Mouse (Mus musculus) heart, embryonic 10.5 days (tissue): ENCODE measurements around the gene Trpm6. TPM values are rescaled to one million over a fixed set of nuclear protein-coding genes. Genes with fewer than 3 reads are reported as not detected.

Source experiments
- DNase-seq: peaks from one replicate; pipeline ENCODE4 v3.0.0-alpha.2; 2017; ENCODE audit warnings: low spot score
- H3K27ac ChIP-seq: fragments of 300-500 bp; sonication (generic); 2 replicates; pipeline ENCODE4 v1.5.1; 2016; ENCODE audit warnings: mild to moderate bottlenecking
- H3K27me3 ChIP-seq: fragments of 300-500 bp; sonication (generic); 2 replicates; pipeline ENCODE4 v1.6.1; 2016; ENCODE audit warnings: mild to moderate bottlenecking; ENCODE audit not compliant: poor library complexity, insufficient read depth, severe bottlenecking
- H3K36me3 ChIP-seq: fragments of 300-500 bp; sonication (generic); 2 replicates; pipeline ENCODE4 v1.6.1; 2016; ENCODE audit warnings: mild to moderate bottlenecking, moderate library complexity
- H3K4me1 ChIP-seq: fragments of 300-500 bp; sonication (generic); 2 replicates; pipeline ENCODE4 v1.6.1; 2016; ENCODE audit warnings: mild to moderate bottlenecking
- H3K4me3 ChIP-seq: fragments of 300-500 bp; sonication (generic); 2 replicates; pipeline ENCODE4 v1.5.1; 2016; ENCODE audit warnings: mild to moderate bottlenecking, moderate library complexity
- H3K9me3 ChIP-seq: fragments of 300-500 bp; sonication (generic); 2 replicates; pipeline ENCODE4 v1.6.1; 2016; ENCODE audit warnings: mild to moderate bottlenecking, moderate library complexity
- WGBS: fragments of 180-500 bp; shearing (Covaris S2); methylation state at CpG from one replicate; pipeline ENCODE4 v1.1.7; 2016; 5-methylcytosine and 5-hydroxymethylcytosine counted together
- polyA plus RNA-seq: library from polyadenylated mRNA; unstranded; fragments of >200 nt; fragmentation: Nextera tagmentation; extraction: Ambion mirVana; gene quantifications from 2 replicates; pipeline ENCODE4 v1.2.1, GENCODE M21; 2016

The Trpm6 gene
- polyA plus RNA-seq, 1 experiment from 2014 or later, result 0.11 TPM

DNA sequence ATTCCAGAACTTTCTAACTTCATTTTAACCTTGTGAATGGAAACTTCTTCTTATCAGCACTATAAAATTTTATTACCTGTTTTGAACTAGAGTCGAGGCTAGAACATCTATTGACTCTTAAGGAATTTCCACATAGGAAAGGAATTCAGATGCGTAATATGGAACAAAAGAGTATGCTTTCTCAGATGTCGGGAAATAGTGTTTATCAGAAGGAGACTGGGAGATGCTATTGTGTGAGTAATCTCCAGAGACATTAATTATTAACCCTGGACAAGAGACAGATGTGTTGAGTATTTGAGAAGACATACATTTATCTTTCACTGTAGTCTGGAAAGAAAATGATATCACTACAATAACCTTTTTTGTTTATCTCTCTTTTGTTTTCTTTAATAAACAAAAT, 61.5 kb downstream of the Trpm6 start:
- no peaks in the 10 kb centered on the region for H3K4me1 ChIP-seq
- no peak overlapping the region for H3K4me3 ChIP-seq
- WGBS, result 85% methylated on average over 3 of the region's 3 CpGs
- H3K36me3 ChIP-seq, result no peaks in the 10 kb centered on the region
- no peak overlapping the region for H3K27ac ChIP-seq
- no peak for DNase-seq
- H3K27me3 ChIP-seq, result no peaks in the 10 kb centered on the region
- H3K9me3 ChIP-seq, result no peaks in the 10 kb centered on the region

DNA sequence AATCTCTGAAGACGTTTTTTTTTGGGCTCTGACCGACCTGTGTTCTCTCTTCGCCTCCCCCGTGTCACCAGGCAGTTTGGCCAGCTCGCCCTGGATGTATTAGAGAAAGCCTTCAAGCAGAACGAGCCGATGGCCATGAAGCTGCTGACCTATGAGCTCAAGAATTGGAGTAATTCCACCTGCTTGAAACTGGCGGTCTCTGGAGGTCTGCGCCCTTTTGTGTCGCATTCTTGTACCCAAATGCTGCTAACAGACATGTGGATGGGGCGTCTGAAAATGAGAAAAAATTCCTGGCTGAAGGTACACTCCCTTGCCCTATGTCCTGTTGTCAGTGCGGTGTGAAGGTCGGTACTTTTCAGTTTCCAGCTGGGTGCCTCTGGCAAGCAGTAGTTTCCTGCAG, 65.4 kb downstream of the Trpm6 start:
- 71% methylated on average over 13 of the region's 13 CpGs for WGBS
- H3K4me3 ChIP-seq, result no peak overlapping the region
- no peaks in the 10 kb centered on the region for H3K36me3 ChIP-seq
- H3K27me3 ChIP-seq, result no peaks in the 10 kb centered on the region
- no peak overlapping the region for H3K27ac ChIP-seq
- no peak for DNase-seq
- no peaks in the 10 kb centered on the region for H3K9me3 ChIP-seq
- no peaks in the 10 kb centered on the region for H3K4me1 ChIP-seq

DNA sequence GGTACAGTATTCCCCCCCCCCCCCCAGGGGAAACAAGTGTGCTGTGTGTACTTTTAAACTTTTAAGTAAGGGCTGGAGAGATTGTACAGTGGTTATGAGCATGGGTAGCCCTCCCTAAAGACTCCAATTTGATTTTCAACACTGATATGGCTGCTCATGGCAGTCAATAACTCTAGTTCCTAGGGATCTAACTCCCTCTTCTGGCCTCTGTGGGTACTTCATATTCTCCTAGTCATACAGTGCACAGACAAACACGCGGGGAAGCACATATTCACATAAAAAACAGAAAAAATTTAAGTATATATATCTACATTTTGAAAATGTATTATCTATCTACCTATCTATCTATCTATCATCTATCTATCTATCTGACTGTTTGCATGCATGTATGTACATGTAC, 67.6 kb downstream of the Trpm6 start:
- H3K4me1 ChIP-seq, result no peaks in the 10 kb centered on the region
- no peak overlapping the region for H3K4me3 ChIP-seq
- H3K36me3 ChIP-seq, result no peaks in the 10 kb centered on the region
- no peak overlapping the region for H3K27ac ChIP-seq
- 70% methylated on average over 2 of the region's 2 CpGs for WGBS
- no peak for DNase-seq
- no peaks in the 10 kb centered on the region for H3K27me3 ChIP-seq
- no peaks in the 10 kb centered on the region for H3K9me3 ChIP-seq

DNA sequence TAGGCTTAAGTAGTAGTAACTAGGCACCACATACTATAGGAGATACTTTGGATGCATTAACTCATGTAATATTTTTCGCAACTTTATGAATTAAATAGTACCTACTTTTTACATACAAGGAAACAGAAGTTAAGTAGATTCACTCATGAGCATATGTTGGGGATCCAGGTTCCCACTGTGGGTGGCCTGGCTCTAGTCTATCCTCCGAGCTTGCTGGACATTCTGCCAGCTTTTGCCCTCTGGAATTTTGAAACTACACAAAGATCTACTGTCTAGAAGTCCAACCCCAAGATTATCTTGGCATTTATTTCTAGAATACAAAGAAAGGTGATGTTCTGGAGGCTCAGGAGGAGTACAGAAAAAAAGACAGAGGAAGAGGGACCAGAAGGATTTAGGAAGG, 78.8 kb downstream of the Trpm6 start:
- Histone ChIP-seq H3K4me3 (no peak overlapping the region), H3K27me3 (no peaks in the 10 kb centered on the region), H3K9me3 (no peaks in the 10 kb centered on the region), H3K4me1 (no peaks in the 10 kb centered on the region), H3K36me3 (no peaks in the 10 kb centered on the region), H3K27ac (no peak overlapping the region)
- 66% methylated on average over 2 of the region's 2 CpGs for WGBS
- DNase-seq, result no peak

DNA sequence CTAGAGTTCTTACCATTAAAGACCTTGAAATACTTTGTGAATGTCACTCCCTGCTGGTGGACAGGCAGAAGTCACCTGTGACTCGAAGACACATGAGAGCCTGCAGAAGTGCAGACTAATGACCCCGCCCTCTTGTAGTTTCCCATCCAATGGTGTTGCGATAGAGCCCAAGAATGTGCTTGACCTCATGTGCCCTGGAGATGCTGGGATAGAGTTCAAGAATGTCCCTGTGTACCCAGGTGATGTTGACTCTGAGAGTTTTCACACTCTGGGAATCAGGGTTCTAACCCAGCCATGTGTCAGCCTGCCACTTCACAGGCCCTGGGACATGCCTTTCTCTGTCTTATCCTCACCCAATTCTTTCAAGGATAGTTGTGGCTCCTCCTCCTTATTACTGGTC, 81.4 kb downstream of the Trpm6 start:
- no peaks in the 10 kb centered on the region for H3K4me1 ChIP-seq
- H3K9me3 ChIP-seq, result no peaks in the 10 kb centered on the region
- no peaks in the 10 kb centered on the region for H3K27me3 ChIP-seq
- no peak overlapping the region for H3K27ac ChIP-seq
- DNase-seq, result no peak
- H3K36me3 ChIP-seq, result no peaks in the 10 kb centered on the region
- WGBS, result 77% methylated on average over 3 of the region's 3 CpGs
- H3K4me3 ChIP-seq, result no peak overlapping the region

DNA sequence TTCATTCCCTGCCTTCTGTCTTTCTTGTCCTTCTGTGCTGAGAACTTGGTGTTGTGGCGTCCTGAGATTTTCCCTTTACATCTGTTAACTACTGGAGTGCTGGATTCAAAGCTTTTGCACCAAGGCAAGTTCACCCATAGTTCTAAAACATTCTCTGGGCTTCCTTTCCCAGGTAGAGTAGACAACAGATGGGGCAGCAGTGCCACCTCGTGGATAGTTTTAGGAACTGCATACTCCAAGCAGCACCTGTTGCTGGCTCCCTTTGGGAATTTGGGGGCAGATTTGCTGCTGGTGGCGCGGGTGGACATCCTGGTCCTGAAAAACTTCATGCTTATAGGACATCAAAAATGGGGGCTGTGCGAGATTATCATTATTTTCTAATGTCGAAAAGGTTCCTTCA, 85.2 kb downstream of the Trpm6 start:
- Histone ChIP-seq H3K27me3 (no peaks in the 10 kb centered on the region), H3K4me1 (no peaks in the 10 kb centered on the region), H3K4me3 (no peak overlapping the region), H3K9me3 (no peaks in the 10 kb centered on the region), H3K27ac (no peak overlapping the region), H3K36me3 (no peaks in the 10 kb centered on the region)
- DNase-seq, result peak; percentile 83
- WGBS, result 9% methylated on average over 6 of the region's 6 CpGs

DNA sequence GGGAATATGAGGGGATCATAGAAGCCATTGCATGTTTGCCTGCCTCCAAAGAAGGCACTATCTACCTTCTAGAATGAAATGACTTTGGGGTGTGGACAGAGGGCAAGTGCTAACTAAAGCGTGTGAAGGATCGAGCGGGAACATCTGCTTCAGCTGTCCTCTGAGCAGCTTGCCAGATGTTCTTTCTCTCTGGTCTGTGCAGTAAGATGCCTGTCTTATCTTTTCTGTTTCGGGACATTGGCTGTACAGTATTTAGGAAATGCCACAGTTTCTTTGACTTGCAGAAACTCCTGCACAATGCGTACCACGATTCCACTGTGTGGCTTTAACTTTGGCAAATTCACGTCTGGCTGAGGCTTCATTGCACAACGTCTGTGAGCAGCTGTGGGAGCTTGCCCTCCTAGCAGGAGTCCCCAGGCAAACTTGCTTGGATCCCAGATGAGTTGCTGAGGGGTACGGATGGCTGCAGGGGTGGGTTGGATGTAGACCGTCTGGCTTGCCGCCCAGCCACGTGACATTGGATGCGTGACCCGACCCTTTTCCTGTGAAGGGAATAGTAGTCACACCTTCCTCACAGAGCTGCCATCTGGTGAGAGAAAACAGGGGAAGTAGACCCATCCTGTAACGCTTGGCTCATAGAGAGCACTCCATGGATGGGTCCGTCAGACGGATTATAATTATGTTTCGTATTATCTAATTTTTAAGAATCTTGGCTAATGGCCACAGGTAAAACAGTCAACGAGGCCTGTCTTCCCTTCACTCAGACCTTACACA, 92.2 kb downstream of the Trpm6 start:
- H3K9me3 ChIP-seq, result no peaks in the 10 kb centered on the region
- no peak for DNase-seq
- H3K4me1 ChIP-seq, result no peaks in the 10 kb centered on the region
- no peak overlapping the region for H3K4me3 ChIP-seq
- no peak overlapping the region for H3K27ac ChIP-seq
- no peaks in the 10 kb centered on the region for H3K36me3 ChIP-seq
- H3K27me3 ChIP-seq, result no peaks in the 10 kb centered on the region
- WGBS, result 78% methylated on average over 19 of the region's 19 CpGs

DNA sequence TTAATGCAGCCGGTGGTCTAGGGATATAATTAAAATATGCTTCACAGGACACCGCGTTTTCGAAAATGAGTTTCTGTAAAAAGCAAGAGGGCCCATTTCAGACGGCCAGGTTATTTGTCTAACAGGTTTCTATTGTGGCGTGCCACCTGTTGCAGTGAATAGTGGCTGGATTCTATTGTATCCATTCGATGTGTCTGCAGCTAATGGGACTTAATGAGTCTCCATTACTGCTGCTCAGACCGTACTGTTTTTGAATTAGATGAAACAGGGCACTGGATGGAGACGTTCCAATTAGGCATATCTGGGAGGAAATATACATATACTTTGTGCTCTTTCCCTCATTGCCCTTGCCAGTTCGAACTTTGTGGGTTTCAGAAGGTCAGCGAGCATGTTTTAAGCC, 92.8 kb downstream of the Trpm6 start:
- H3K27me3 ChIP-seq, result no peaks in the 10 kb centered on the region
- H3K27ac ChIP-seq, result no peak overlapping the region
- WGBS, result 90% methylated on average over 11 of the region's 11 CpGs
- no peaks in the 10 kb centered on the region for H3K4me1 ChIP-seq
- no peaks in the 10 kb centered on the region for H3K9me3 ChIP-seq
- H3K36me3 ChIP-seq, result no peaks in the 10 kb centered on the region
- no peak for DNase-seq
- no peak overlapping the region for H3K4me3 ChIP-seq

DNA sequence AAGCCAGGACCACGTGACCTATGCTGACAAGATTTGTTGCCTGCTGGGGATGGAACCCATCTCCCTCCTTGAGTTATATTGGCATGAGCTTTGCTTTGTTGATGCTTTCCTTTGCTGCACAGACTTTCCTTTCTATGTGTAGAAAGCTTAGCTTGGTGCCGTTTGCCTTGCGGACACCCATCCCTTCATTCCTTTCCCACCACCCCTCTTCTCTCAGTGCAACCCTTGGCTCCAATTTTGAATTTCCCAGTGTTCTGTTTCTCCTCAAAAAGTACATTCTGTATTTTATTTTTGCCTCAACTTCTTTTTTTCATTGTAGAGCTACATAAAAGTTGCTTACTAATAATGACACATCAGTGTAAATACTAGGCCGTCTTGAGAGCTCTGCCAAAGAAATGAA, 96.6 kb downstream of the Trpm6 start:
- 87% methylated on average over 4 of the region's 4 CpGs for WGBS
- no peaks in the 10 kb centered on the region for H3K4me1 ChIP-seq
- no peak overlapping the region for H3K4me3 ChIP-seq
- no peaks in the 10 kb centered on the region for H3K9me3 ChIP-seq
- no peaks in the 10 kb centered on the region for H3K36me3 ChIP-seq
- no peak for DNase-seq
- no peak overlapping the region for H3K27ac ChIP-seq
- H3K27me3 ChIP-seq, result no peaks in the 10 kb centered on the region

DNA sequence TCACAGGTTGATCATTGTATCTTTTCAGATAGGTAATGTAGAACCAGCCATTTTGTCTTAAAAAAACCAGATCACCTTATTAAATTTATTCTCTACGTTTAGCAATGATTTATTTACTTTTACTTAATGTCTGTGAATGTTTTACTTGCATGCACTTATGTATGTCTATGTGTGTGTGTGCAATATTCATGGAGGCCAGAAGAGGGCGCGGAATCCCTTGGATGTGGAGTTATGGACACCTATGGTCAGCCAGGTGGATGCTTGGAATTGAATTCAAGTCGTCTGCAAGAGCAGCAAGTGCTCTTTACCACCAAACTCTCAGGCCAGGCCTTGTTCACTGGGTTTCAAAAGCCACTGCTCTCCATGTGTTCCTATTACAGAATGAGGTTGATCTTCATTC, 118.5 kb downstream of the Trpm6 start:
- WGBS, result 40% methylated on average over 4 of the region's 4 CpGs
- Histone ChIP-seq H3K4me3 (no peak overlapping the region), H3K4me1 (no peaks in the 10 kb centered on the region), H3K27ac (no peak overlapping the region), H3K9me3 (no peaks in the 10 kb centered on the region), H3K27me3 (no peaks in the 10 kb centered on the region), H3K36me3 (no peaks in the 10 kb centered on the region)
- no peak for DNase-seq

DNA sequence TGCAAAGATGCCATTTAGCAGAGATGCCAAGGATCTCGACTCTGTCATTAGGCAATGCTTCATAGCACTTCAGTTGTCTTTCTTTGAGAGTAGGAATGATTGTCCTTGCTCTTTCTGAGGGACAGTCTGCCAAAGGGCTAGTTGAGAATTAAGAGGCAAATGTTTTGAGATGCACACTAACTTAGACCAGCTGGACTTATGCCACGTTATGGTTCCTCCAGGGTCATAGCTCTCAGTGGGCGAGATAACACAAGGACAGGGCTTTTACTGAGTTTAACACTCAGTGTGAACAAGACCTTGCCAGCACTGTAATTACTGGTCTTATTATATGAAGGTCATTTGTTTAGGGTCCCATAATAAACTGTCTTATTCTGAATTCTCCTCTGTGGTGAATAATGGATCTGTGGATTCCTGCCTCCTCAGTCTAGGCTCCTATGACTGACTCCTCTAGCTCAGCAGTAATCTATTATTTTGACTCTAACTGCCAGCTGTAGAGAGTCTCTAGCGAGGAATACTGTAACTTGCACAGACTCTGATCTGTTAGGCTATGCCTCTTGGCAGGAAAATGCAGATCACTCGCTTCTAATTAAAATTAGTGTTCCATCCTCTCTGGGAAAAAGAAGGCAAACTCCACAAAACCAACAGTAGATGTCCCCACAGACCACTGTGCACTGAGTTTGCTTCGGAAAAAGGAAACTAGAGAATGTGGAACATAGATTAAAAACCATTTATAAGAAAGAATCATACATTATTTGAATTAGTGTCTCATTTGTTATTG, 123.2 kb downstream of the Trpm6 start:
- Histone ChIP-seq H3K36me3 (no peaks in the 10 kb centered on the region), H3K4me3 (no peak overlapping the region), H3K9me3 (no peaks in the 10 kb centered on the region), H3K27ac (no peak overlapping the region), H3K27me3 (no peaks in the 10 kb centered on the region), H3K4me1 (no peaks in the 10 kb centered on the region)
- 63% methylated on average over 6 of the region's 6 CpGs for WGBS
- no peak for DNase-seq

DNA sequence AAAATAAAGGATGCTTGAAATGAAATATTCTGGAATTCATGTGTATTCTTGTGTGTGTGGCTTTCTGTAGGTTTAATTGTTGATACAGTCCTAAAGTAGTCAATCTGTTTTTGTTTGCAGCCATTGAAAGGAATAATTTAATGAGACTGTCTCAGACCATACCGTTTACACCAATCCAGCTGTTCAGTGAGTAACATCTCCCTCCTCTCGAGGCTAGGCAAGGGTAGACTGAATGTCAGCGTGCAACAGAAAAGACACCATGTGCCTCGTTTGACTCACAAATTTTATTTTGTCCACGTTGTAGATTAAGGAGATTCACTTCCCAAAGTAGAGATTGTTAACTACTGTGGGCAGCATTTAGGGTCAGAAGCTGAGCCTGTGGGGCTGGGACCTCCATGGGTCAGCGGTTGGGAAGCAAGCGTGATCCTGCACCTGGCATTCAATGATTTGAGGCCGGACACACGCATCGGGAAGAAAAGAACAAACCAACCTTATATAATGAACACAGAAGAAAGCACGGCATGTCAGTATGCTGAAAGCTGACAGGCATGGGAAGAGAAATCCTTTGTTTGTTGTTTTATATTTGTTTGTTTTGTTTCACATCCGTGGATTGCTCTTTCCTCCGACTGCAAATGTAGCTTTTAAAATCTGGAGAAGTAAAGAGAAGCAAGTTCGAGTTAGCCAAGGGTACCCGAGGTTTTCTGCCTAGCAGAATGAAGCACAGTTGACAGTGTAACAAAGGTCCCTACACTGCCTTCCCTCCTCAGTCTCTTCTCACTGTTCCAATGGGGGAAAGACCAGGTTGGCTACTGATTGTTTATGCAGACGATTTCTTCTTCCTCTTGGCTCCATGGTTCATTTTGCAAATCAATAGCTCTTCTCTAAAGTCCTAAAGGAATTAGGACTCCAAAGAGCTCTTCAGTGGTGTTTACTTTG, 124.2 kb downstream of the Trpm6 start:
- H3K9me3 ChIP-seq, result no peaks in the 10 kb centered on the region
- no peak for DNase-seq
- H3K27me3 ChIP-seq, result no peaks in the 10 kb centered on the region
- WGBS, result 77% methylated on average over 16 of the region's 16 CpGs
- H3K4me3 ChIP-seq, result no peak overlapping the region
- no peaks in the 10 kb centered on the region for H3K36me3 ChIP-seq
- H3K27ac ChIP-seq, result no peak overlapping the region
- no peaks in the 10 kb centered on the region for H3K4me1 ChIP-seq

DNA sequence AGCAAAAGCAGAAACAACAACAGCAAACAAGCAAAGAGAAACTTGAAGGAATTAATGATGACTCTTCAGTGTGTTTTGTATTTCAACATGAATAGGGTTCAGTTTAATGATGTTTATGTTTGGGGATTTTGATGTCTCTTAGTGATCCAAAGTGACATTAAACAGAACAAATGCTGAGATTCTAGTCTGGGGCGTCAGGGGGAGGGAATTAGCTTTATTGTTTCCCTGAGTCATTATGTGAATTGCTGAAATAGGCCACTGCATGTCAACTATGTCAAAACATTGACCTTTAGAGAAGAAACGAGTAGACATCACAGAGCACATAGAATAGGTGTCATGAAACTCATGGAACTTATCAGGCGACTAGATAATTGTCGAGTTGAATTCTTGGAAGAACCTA, 129.5 kb downstream of the Trpm6 start:
- 64% methylated on average over 4 of the region's 4 CpGs for WGBS
- Histone ChIP-seq H3K4me1 (no peaks in the 10 kb centered on the region), H3K27ac (no peak overlapping the region), H3K4me3 (no peak overlapping the region), H3K27me3 (no peaks in the 10 kb centered on the region), H3K9me3 (no peaks in the 10 kb centered on the region), H3K36me3 (no peaks in the 10 kb centered on the region)
- no peak for DNase-seq
